Mouse (Mus musculus) bone marrow, adult 2 months (tissue): ENCODE data around the gene Exoc3l2. TPM values are rescaled to one million over a fixed set of nuclear protein-coding genes. Genes with fewer than 3 reads are reported as not detected.
A peak's percentile ranks its signal among the peaks of the same experiment; 100 is the strongest.

Experiments used
- H3K27ac ChIP-seq: fragments of 200-500 bp; 2 replicates; pipeline ENCODE4 v1.5.1; 2012; ENCODE audit warnings: low read depth, mild to moderate bottlenecking, control low read depth, inconsistent platforms, low read length; ENCODE audit not compliant: control insufficient read depth, poor library complexity, insufficient read depth
- H3K4me1 ChIP-seq: fragments of 200-500 bp; 2 replicates; pipeline ENCODE4 v1.6.1; 2011; ENCODE audit warnings: low read length; ENCODE audit not compliant: control insufficient read depth, insufficient read depth
- H3K4me3 ChIP-seq: fragments of 200-500 bp; replicated peaks from 2 replicates; pipeline ENCODE3; 2011; ENCODE audit warnings: mild to moderate bottlenecking, low read depth, low read length, control low read depth; ENCODE audit not compliant: control insufficient read depth
- CTCF ChIP-seq: fragments of 200-500 bp; IDR thresholded peaks from 2 replicates; pipeline ENCODE4 v1.5.1; 2011; ENCODE audit warnings: low read length, control low read depth; ENCODE audit not compliant: control insufficient read depth, insufficient read depth
- POLR2A ChIP-seq: fragments of 200-500 bp; IDR thresholded peaks from 2 replicates; pipeline ENCODE4 v1.6.1; 2011; ENCODE audit warnings: low read depth, mild to moderate bottlenecking, control low read depth, low read length, borderline replicate concordance; ENCODE audit not compliant: control insufficient read depth
- WGBS: fragments of 180-500 bp; shearing (Covaris S2); methylation state at CpG from one replicate; pipeline ENCODE4 v1.1.7; 2018; 5-methylcytosine and 5-hydroxymethylcytosine counted together
- polyA plus RNA-seq: library from polyadenylated mRNA; stranded (reverse); fragments of >200 nt; gene quantifications from 2 replicates; pipeline ENCODE4 v1.2.4, GENCODE M21; 2011; ENCODE audit warnings: low replicate concordance; ENCODE audit not compliant: missing spikeins, insufficient read depth, insufficient read length

The Exoc3l2 gene
- polyA plus RNA-seq, 1 experiment: 10.3 TPM

DNA sequence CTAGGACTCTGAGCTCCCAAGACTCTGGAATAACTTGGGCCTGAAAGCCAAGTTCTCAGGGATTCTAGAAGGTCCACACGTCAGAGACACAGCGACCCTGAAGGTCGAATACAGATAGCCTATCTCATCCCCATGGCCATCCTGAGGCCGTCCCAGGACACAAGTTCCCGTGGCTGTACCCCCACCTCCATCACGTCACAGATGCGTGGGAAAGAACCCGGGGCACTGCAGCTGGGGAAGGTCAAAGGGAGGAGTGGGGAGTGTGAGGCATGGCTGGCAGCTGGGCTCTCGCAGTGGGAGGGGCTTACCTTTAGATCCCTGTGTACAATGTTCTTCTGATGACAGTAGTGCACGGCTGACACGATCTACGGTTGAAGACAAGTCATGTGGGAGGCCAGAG, 18.3 kb upstream of the Exoc3l2 start:
- Histone ChIP-seq H3K27ac (no peak overlapping the region), H3K4me3 (no peak overlapping the region), H3K4me1 (no peaks in the 10 kb centered on the region)
- 84% methylated on average over 12 of the region's 12 CpGs for WGBS
- no peak for TF ChIP-seq POLR2A
- TF ChIP-seq CTCF: no peak

DNA sequence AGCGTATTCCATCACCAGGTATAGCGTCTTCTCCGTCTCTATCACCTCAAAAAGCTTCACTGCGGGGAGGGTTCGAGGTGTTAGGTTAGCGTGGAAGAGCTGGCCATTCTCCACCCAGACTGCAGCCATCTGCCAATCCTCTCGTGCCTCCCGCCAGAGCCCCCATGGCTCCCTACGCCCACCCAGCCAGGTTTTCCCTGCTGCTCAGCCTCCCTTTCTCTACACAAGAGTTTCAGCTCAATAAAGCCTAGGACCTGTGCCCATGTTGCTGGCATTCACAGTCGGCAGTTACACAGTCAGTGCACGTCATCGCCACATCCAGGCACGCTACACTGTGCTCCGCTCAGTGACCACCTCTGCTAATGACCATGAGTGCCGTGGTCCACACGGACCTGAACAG, 15.4 kb upstream of the Exoc3l2 start:
- WGBS: 92% methylated on average over 16 of the region's 16 CpGs
- TF ChIP-seq POLR2A (no peak), CTCF (no peak)
- Histone ChIP-seq H3K4me3 (no peak overlapping the region), H3K27ac (no peak overlapping the region), H3K4me1 (no peaks in the 10 kb centered on the region)

DNA sequence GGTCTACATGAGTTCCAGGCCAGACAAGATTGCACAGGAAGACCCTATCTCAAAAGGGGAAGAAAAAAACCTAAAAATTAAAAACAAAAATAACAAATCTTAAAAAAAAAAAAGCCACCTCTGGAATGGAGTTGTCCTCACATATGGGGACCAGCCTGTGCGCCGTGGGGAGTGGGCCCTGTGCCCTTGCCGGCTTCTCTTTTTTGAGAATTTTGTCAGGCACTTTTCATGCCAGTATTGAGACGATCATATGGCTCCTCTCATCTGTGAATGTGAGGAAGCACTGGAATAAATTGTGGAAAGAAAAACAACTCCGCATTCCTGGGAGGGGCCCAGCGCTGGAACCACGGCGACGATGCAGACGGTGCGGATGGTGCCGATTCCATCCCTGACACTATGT, 14.0 kb upstream of the Exoc3l2 start:
- 94% methylated on average over 12 of the region's 12 CpGs for WGBS
- no peaks in the 10 kb centered on the region for H3K4me1 ChIP-seq
- no peak overlapping the region for H3K4me3 ChIP-seq
- no peak overlapping the region for H3K27ac ChIP-seq
- TF ChIP-seq CTCF (no peak), POLR2A (no peak)

DNA sequence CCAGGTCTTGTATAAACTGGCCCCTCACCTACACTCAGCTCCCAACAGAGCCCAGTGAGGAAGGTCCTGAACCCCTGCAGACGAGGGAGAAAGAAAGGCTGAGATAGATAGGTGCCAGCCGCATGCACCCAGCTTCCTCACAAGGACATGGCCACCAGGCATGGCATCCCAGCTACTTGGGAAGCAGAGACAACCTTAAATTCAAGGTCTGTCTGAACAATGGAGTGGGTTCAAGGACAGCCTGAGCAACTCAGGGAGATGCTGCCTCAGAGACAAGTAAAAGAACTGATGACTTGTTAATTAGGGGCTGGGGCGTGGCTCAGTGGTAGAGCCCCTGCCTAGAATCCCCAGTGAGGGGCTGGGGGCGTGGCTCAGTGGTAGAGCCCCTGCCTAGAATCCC, 7.9 kb upstream of the Exoc3l2 start:
- 85% methylated on average over 4 of the region's 4 CpGs for WGBS

DNA sequence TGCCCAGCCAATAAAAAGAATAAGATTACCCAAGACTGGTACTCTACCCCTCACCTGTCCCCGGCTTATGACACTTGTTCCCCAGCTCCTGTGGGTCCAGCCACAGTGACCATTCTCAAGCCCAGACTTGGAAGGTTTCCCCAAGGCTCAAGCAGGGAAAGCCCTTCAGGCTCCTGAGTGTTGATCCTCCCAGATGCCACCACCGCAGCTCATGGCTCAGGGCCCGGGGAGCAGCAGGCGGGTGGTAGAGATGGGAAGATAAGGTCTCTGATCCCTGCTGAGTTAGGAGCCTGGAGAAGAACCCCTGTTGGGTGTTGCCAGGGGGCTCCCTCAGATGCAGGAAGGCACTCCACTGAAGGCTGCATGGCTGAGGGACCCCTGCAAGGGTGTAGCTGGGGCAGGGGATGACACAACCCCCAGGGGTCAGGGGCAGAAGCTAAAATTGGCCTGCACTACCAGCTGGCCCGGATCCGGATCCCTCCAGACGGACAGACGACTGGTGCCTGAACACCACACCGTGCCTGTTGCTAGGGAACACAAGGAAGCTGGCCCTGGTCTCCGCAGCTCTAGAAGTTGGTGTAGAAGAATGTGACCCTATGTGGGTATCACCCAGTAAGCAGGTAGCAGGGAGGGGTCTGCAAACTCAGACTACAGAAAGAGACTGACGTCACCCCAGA, 7.2 kb upstream of the Exoc3l2 start:
- 79% methylated on average over 11 of the region's 11 CpGs for WGBS
- TF ChIP-seq CTCF (no peak), POLR2A (no peak)
- Histone ChIP-seq H3K4me3 (no peak overlapping the region), H3K27ac (no peak overlapping the region), H3K4me1 (peaks cover 2% of the 10 kb centered on the region)

More for the DNA sequence above, 7.9 kb upstream of the Exoc3l2 start:
- TF ChIP-seq CTCF (no peak), POLR2A (no peak)
- no peak overlapping the region for H3K4me3 ChIP-seq
- H3K4me1 ChIP-seq: peaks cover 2% of the 10 kb centered on the region
- no peak overlapping the region for H3K27ac ChIP-seq

DNA sequence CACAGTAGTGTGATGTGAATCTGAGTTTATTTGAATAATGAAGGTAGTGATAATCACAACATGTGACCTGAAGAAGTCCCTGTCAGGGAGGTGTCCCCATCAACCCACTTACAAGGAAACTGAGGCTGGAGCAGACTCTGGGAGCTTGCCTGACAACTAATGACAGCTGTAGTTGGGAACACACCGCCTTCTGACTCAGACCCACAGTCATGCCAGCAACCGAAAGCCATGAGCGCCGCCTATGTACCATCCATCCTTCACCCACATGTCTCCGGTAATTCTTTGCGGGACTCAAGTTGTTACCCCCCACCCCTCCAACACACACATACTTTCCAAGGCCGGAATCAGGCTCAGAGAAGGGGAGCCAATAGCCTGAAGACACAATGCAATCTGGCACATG, 6.5 kb upstream of the Exoc3l2 start:
- Histone ChIP-seq H3K27ac (no peak overlapping the region), H3K4me1 (peaks cover 2% of the 10 kb centered on the region), H3K4me3 (no peak overlapping the region)
- TF ChIP-seq POLR2A (no peak), CTCF (no peak)
- WGBS: 90% methylated on average over 7 of the region's 7 CpGs

DNA sequence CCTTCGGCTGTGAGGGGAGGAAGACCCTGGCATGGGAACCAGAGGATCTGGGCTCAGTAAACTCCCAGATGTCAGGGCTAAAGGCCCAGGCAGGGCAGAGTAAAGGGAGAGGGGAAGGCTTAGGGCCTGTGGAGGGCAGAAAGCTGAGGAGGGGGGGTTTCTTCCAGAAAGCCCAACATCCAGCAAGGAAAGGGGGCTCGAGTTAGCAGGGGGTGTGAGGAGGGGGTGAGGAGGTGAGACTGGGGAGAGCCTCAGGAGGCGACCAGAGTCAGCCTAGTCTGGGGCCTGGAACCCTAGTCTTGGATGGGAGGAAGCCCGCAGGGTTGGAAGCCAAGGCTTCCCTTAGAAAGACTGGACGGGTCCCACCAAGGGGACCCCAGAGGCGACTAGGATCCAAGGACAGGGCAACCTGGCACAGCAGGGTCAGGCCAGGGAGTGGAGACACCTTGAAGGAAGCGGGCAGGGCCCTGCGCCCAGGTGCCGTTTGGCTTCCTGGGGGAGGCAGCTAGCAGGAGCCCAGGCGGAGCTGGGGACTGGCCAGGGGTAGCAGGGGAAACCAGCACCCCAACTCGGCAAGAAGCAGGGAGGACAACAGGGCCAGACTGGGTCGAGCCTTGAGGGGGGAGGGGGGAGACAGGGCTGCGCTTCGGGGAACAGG, 5.6 kb upstream of the Exoc3l2 start:
- TF ChIP-seq POLR2A (no peak), CTCF (no peak)
- Histone ChIP-seq H3K27ac (no peak overlapping the region; the same call in 1 of the 2 replicates), H3K4me3 (peak overlapping the region; percentile 69), H3K4me1 (peaks cover 2% of the 10 kb centered on the region)
- 8% methylated on average over 14 of the region's 14 CpGs for WGBS

DNA sequence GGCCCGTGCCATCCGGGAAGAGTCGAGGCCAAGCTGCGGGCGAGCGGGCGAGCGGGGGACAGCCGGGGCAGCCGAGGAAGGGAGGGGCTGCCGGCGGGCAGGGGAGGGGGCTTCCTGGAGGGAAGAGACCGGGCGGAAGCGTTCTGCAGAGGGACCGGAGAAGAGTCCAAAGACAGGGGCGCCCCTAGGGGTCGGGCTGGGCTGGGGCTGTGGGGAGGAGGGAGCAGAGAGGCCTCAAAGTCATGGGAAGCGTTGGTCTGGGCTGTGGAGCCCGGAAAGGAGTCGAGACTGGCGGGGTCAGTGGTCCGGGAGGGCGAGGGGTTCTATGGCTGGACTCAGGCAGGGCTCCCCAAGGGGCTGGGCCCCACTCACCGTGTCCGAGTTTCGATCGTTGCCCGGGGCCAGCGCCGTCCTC, 5.1 kb upstream of the Exoc3l2 start:
- Histone ChIP-seq H3K4me1 (peaks cover 2% of the 10 kb centered on the region), H3K27ac (no peak overlapping the region; the same call in 1 of the 2 replicates), H3K4me3 (peak overlapping the region; percentile 69)
- 2% methylated on average over 30 of the region's 31 CpGs for WGBS
- TF ChIP-seq CTCF (no peak), POLR2A (no peak)
